Mouse (Mus musculus) CD8-positive naive resting alpha-beta T cell, adult 2 months (primary cell): Measurements from ENCODE around the gene Serbp1.

Source experiments
- DNase-seq, 2 experiments: peaks; one replicate each; pipeline ENCODE4 v3.0.0; 2022; ENCODE audit warnings: low read depth in 2 of 2, low spot score in 2 of 2

Serbp1 gene

DNA sequence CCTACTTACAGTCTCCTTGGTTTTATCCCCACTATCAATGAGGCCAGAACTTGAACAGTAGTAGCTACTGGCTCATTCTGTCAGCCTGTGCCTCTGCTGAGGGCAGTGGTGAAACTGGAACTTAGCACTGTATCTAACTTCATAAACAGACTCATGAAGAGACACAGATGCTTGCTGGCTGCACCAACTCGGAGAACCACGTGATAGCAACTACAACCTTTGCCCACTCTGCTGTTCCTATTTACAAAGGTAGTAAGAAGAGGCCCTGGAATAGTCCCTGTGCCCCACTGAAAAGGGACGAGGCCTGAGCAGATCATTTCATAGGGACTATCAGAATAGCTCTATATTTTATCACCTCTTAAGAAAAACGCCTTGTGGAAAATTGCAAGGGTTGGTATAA is 62.3 kb downstream of the Serbp1 start:
- DNase-seq = no peak

DNA sequence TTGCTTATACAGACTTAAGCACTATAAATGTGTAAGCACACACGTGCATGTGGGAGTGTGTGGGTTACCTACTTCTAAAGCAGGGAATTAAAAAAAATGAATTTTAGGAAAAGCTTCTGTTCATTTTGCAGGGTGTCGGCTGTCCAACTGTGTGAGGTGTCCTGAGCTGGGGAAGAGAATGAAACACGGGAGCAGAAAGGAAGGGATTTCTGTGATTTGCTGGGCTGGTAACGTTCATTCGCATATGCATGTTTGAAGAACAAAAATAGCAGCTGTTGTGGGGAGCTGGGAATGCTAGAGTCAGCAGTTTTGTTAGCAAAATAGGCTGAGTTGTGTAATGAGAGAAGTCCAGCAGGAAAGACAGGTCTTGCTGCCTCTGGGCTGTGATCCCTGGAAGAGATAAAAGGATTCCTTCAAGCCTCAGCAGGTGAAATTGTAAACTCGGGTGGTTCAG is 62.8 kb downstream of the Serbp1 start:
- DNase-seq = no peak

DNA sequence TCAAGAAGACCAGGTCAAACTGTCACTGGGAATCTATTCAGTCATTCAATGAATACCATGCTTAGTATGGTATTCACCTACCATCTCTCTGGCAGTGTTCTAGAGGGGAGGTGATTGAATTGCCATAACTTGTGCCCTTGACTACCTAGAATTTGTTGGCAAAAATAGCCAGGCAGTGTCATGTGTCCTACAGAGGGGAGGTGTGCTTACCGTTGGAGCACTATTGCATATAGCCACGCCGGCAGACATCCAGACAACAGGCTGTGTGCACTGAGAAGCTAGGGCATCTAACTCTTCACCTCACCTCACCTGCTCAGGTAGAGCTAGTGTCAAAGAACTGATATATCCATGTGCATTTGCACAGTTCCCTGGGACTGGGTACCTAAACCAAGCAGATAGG is 63.3 kb downstream of the Serbp1 start:
- no peak for DNase-seq

DNA sequence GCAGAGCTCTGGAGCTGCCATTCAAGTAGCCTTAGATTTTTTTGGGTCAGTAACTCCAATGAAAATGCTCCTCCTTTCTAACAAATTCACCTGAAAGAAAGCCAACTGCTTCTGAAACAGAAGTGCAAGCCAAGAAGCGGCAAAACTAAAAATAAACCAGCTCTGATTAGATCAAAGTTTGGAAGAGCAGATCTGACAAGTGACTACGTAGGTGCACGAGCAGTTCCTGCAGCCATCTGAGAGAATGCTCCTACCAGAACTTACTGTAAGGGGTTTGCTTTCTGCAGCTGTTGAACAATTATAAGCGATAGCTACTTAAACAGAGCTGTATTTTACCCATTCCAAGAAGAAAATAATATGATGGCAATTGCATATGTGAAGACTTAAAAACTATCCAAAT is 64.5 kb downstream of the Serbp1 start:
- DNase-seq = no peak

DNA sequence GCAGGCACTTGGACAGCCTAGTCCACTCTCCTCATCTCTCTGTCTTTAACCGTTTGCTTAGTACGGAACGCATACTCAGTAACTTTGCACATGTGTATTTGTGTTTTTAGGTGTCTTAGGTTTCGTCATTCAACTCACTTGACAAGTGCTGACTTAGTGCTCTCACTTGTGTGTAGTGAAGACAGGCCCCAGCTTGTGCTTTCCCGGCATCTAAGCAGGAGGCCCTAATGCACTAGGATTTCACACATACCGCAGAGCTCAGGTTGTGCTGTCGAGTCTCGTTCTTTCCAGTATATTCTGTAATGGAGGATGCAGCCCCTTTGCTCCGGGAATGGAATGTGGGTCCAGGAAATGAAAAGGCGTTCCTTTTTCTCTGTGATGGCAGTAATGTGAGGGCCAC is 65.2 kb downstream of the Serbp1 start:
- DNase-seq = no peak

DNA sequence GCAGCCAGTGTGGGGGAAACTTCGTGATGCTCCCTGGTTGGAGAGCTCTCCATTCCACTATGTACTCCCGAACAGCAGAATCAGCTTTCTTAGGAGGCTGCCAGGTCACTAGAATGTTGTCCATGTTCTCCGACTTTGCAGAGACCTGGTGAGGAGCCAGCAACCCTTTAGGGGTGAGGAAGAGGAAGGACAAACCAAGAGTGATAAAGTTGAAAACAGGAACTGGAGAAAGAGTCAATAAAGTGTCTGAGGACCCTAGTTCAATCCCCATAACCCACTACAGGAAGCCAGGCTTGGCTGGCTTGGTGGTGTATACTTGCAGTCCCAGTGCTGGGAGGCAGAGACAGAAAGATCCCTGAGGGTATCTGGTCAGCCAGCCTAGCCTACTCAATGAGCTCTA is 71.0 kb downstream of the Serbp1 start:
- no peak for DNase-seq

DNA sequence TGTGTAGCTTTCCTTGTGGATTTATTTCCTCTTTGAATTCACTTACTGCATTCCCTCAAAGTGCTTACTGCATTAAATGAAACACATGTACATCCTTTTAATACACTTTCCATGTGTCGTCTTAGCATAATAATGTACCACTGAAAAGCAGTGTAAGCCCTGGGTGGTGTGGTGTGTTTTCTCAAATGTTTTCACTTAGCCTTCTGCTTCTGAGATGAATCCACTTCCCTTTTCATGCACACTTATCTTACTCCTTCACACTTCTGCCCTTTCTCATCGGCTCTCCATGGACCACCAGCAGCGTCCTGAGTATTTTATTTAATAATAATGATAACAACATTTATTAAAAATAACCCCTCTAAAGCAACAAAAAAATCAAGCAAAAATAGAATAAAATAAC is 71.8 kb downstream of the Serbp1 start:
- DNase-seq = no peak

DNA sequence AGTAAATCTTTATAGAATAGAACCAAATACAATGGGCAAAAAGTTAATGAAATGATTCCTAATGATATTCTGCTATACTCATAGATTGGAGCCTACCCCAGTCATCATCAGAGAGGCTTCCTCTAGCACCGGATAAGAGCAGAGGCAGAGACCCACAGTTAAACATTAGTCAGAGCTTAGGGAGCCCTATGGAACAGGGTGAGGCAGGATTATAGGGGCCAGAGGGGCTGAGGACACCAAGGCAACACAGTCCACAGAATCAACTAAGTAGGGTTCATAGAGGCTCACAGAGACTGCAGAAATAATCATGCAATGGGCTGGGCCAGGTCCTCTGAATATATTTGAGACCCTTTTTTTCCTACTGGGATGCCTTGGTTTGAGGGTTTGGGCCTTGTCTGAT is 76.7 kb downstream of the Serbp1 start:
- no peak for DNase-seq

DNA sequence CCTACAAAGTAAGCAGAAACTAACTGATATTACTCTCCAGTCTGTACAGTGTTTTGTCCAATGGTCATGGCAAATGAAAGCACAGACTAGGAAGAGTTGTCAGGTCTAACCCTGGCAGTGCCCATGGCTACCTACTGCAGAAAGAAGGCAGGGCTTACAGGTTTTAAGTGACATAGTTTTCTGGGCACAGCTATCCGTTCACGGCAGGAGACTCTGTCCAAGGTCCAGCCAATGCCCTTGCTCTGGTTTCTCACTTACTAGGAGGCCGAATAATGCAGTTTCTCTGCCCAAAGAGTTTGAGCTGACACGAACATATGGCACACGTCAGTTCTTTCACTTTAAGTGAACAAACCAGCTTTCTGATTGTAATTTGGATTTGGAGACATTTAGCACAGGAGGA is 79.1 kb downstream of the Serbp1 start:
- DNase-seq = no peak

DNA sequence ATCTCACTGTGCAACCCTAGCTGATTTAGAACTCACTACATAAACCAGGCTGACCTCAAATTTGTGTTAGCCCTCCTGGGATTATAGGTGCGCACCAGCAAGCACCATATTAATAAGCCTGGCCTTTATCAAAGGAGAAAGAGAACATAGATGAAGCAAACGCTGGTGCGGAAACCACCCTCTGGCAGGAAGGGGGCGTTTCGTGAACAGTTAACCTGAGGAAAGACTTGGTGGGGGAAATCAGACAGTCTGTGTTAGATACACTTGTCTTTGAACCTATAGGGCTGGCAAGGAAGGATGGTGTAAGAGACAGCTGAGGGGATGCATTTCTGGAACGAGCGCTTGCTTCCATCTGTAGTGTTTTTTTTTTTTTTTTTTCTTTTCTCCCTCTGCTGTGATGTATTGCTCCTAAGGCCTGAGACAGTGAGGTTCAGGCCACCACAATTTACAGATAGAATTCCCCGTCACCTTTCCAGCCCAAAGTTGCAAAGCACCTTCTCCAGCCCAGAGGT is 79.9 kb downstream of the Serbp1 start:
- DNase-seq = peak; percentile 13 to 31

DNA sequence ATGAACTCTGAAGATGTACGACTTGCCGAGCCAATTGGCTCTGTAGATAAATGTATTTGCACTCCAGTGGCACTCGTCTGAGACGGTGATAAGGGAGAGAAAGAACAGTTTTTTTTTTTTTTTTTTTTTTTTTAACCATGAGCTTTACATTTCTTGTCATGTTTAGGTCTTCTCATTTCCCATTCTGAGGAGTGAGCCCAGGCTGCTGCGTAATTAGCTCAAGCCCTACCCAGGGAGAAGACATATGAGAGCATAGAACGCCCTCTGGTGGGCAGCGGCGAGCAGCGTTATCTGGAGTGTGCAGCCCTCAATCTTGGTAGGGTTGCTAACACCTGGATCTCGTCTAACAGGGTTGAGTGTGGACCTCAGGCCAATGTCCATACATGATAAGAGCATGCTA is 80.5 kb downstream of the Serbp1 start:
- peak in 1 of 2 experiments; percentile 22 for DNase-seq

DNA sequence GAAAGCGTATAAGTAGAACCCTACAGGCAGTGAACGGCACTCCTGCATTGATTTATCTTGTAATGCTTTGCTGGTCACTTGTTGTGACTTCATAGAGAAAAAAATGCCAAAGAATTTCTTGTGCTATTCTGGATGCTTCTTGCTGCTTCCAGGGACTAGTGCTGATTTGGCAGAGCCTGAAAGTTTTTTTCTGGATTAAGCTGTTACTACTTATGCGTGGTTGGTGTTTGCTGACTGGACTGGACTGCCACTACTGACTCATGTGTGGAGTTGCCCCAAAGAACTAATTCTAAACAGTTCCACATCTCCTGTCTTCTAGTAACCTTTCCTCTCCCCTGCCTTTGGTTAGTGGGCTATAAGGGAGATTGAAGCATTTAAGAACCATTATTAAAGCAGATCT is 85.8 kb downstream of the Serbp1 start:
- DNase-seq = no peak

DNA sequence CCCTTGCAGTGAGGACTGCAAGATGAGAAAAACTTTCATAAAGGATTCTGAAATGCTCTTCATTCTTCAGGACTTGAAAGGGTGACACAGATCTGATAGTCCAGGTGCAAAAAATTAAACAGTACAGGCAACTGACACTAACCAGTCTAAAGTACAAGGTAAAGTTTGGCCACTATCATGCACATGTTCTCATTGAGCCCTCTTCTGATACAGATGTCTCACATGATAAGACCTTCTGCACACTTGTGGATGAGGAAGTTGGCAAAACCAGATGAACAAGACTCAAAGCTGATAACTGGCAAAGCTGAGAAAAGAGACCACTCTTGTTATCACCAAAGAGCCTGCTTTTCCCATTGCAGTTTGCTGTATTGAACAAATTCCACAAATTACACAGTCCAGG is 100.0 kb downstream of the Serbp1 start:
- DNase-seq = no peak

DNA sequence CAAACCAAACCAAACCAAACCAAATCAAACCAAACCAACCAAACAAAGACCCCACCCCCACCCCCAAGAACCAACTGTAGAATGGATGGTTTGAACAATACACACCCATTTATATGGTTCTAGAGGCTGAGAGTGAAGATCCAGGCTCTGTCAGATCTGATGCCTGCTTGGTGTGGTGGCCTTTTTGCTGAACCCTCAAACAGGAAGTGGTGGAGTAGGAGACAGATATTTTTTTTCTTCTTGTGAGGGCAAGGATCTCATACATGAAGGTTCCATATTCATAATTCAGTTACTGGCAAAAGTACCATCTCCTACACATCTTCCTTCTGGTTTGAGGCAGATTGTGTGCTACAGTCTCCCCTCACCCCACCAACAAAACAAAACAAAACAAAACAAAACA is 101.5 kb downstream of the Serbp1 start:
- peak; percentile 17 to 26 for DNase-seq
